Mouse (Mus musculus) intestine, embryonic 16.5 days (tissue): ENCODE data around the gene Abcc12. TPM values are rescaled to one million over a fixed set of nuclear protein-coding genes. Genes with fewer than 3 reads are reported as not detected.
A peak's percentile ranks its signal among the peaks of the same experiment; 100 is the strongest.

Experiments used
- ATAC-seq: fragments of 200-750 bp; cut with Nextera tagmentation; 2 replicates; pipeline ENCODE4 v1.8.0; 2017; ENCODE audit warnings: moderate TSS enrichment, moderate library complexity
- H3K27ac ChIP-seq: fragments of 300-500 bp; sonication (generic); 2 replicates; pipeline ENCODE4 v1.5.1; 2014; ENCODE audit warnings: mild to moderate bottlenecking, low read length
- H3K27me3 ChIP-seq: fragments of 300-500 bp; sonication (generic); replicated peaks from 2 replicates; pipeline ENCODE4 v1.6.1; 2014; ENCODE audit warnings: low read length, control low read depth, mixed read lengths; ENCODE audit not compliant: control insufficient read depth, insufficient read depth
- H3K36me3 ChIP-seq: fragments of 300-500 bp; sonication (generic); 2 replicates; pipeline ENCODE4 v1.6.1; 2014; ENCODE audit warnings: low read length, control low read depth; ENCODE audit not compliant: control insufficient read depth, insufficient read depth
- H3K4me1 ChIP-seq: fragments of 300-500 bp; sonication (generic); 2 replicates; pipeline ENCODE4 v1.6.1; 2014; ENCODE audit warnings: low read length, control low read depth, mixed read lengths; ENCODE audit not compliant: control insufficient read depth, insufficient read depth
- H3K4me2 ChIP-seq: fragments of 300-500 bp; sonication (generic); 2 replicates; pipeline ENCODE4 v1.6.1; 2014; ENCODE audit warnings: low read depth, low read length, control low read depth
- H3K4me3 ChIP-seq: fragments of 300-500 bp; sonication (generic); 2 replicates; pipeline ENCODE4 v1.5.1; 2014; ENCODE audit warnings: mild to moderate bottlenecking, low read length
- H3K9ac ChIP-seq: fragments of 300-500 bp; sonication (generic); 2 replicates; pipeline ENCODE4 v1.6.1; 2014; ENCODE audit warnings: low read depth, low read length
- H3K9me3 ChIP-seq: fragments of 300-500 bp; sonication (generic); 2 replicates; pipeline ENCODE4 v1.6.1; 2016; ENCODE audit warnings: low read length, control low read depth; ENCODE audit not compliant: control insufficient read depth
- WGBS: fragments of 180-500 bp; shearing (Covaris S2); extraction: QIAGEN DNeasy Blood & Tissue Kit; methylation state at CpG from one replicate; pipeline ENCODE4 v1.1.7; 2014; 5-methylcytosine and 5-hydroxymethylcytosine counted together
- polyA plus RNA-seq: library from polyadenylated mRNA; unstranded; fragments of >200 nt; fragmentation: Nextera tagmentation; extraction: Ambion mirVana; gene quantifications from 2 replicates; pipeline ENCODE4 v1.2.1, GENCODE M21; 2015

The Abcc12 gene
- polyA plus RNA-seq, 1 experiment from 2014 or later: 0.09 TPM

GRCm38 (mm10) chr8:86460372-86460771 is 120.1 kb downstream of the Abcc12 start:
- Histone ChIP-seq H3K36me3 (no peaks in the 10 kb centered on the region), H3K27ac (no peak overlapping the region), H3K4me2 (no peak overlapping the region), H3K4me3 (no peak overlapping the region), H3K27me3 (no peaks in the 10 kb centered on the region), H3K9ac (no peak overlapping the region), H3K4me1 (no peaks in the 10 kb centered on the region), H3K9me3 (no peaks in the 10 kb centered on the region)
- WGBS: 79% methylated on average over 5 of the region's 5 CpGs
- ATAC-seq: no peak

DNA sequence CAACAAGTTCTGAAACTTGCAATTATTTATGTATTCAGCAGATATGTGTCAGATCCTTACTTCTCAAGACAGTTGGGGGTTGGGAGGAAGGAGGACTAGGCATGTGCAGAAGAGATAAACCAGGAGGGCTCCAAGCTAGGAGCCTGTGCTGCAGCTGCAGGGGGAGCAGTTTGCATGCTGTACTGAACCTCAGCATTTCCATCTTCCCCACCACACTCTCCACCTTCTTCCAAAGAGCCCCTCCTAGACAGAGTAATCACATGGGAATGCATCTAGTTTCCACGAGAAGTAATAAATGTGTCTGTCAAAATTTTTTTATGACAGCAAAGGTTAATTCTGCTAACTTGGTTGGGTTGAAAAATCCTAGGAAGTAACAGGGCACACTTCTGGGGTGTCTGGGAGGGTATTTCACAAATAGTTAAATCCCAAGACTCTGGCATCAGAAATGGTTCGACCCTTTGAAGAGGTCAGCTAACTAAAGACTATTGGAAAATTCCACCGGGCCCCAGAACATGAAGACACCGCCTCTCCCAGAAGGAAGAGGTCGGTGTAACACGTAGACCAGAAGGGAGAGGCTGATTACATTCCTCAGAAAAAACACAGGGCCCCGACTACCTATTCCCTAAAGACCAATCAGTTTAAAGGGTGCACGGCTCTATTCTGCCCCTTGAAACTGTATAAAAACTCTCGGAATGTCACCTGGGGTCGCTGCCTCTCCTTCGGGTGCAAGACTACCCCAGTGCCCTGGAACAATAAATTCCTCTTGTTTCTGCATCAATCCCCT is 126.6 kb downstream of the Abcc12 start:
- H3K4me2 ChIP-seq: no peak overlapping the region
- 0 out of 2 replicates have a peak, but pooled peaks cover 3% of the 10 kb centered on the region for H3K4me1 ChIP-seq
- 51% methylated on average over 11 of the region's 11 CpGs for WGBS
- no peak overlapping the region for H3K4me3 ChIP-seq
- H3K9me3 ChIP-seq: no peaks in the 10 kb centered on the region
- H3K9ac ChIP-seq: no peak overlapping the region
- no peaks in the 10 kb centered on the region for H3K27me3 ChIP-seq
- peak; percentile 87 for ATAC-seq
- no peak overlapping the region for H3K27ac ChIP-seq
- H3K36me3 ChIP-seq: no peaks in the 10 kb centered on the region

DNA sequence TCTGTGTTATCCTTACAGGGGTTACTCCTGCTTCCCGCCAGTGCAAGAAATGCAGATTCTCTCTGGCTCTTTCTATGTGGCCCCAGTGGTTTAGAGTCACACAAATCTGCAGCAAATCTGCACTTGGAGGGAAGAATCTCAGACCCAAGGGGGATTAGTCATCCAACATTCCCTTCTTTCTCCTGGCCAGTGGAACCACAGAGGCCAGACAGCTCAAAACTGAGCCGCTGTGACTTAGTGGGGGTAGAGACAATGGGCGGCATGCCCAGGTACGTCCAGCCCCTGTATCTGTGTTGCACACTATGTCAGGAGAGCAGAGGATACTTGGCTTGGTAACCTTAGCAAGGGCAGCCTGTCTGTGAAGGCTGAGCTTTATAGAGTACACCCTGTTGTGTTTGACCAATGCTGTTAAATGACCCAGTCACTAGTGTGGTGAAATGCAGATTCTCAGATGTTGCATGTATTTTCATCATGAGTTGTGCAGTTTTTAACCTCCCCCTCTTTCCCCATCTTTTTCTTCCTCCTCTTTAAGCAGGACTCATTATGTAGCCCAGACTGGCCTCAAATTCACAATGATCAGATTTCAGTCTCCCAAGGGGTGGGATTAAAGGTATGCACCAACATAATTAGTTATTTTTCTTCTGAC is 130.5 kb downstream of the Abcc12 start:
- Histone ChIP-seq H3K4me1 (0 out of 2 replicates have a peak, but pooled peaks cover 3% of the 10 kb centered on the region), H3K9ac (no peak overlapping the region), H3K27ac (no peak overlapping the region), H3K9me3 (no peaks in the 10 kb centered on the region), H3K36me3 (no peaks in the 10 kb centered on the region), H3K4me3 (no peak overlapping the region), H3K27me3 (no peaks in the 10 kb centered on the region), H3K4me2 (no peak overlapping the region)
- no peak for ATAC-seq
- WGBS: 92% methylated on average over 4 of the region's 4 CpGs

- Histone ChIP-seq H3K36me3 (no peaks in the 10 kb centered on the region), H3K27me3 (no peaks in the 10 kb centered on the region), H3K9ac (no peak overlapping the region), H3K4me3 (no peak overlapping the region), H3K27ac (no peak overlapping the region), H3K4me2 (no peak overlapping the region), H3K9me3 (no peaks in the 10 kb centered on the region), H3K4me1 (no peaks in the 10 kb centered on the region)
- no peak for ATAC-seq
- WGBS: 75% methylated on average over 4 of the region's 4 CpGs
Observed at GRCm38 (mm10) chr8:86445516-86445915, 135.0 kb downstream of the Abcc12 start.

- H3K9ac ChIP-seq: no peak overlapping the region
- H3K4me2 ChIP-seq: no peak overlapping the region
- no peaks in the 10 kb centered on the region for H3K27me3 ChIP-seq
- ATAC-seq: no peak
- H3K4me3 ChIP-seq: no peak overlapping the region
- no peaks in the 10 kb centered on the region for H3K9me3 ChIP-seq
- H3K36me3 ChIP-seq: no peaks in the 10 kb centered on the region
- no peaks in the 10 kb centered on the region for H3K4me1 ChIP-seq
- 76% methylated on average over 2 of the region's 2 CpGs for WGBS
- H3K27ac ChIP-seq: no peak overlapping the region
Observed at GRCm38 (mm10) chr8:86443744-86444143, 136.7 kb downstream of the Abcc12 start.

- Histone ChIP-seq H3K4me2 (no peak overlapping the region), H3K4me1 (no peaks in the 10 kb centered on the region), H3K27me3 (no peaks in the 10 kb centered on the region), H3K4me3 (no peak overlapping the region), H3K9ac (no peak overlapping the region), H3K36me3 (no peaks in the 10 kb centered on the region), H3K27ac (no peak overlapping the region), H3K9me3 (no peaks in the 10 kb centered on the region)
- WGBS: 79% methylated on average over 3 of the region's 3 CpGs
- no peak for ATAC-seq
Observed at GRCm38 (mm10) chr8:86438983-86439299, 141.5 kb downstream of the Abcc12 start.

GRCm38 (mm10) chr8:86438133-86438982 is 142.1 kb downstream of the Abcc12 start:
- Histone ChIP-seq H3K27me3 (no peaks in the 10 kb centered on the region), H3K9me3 (no peaks in the 10 kb centered on the region), H3K27ac (no peak overlapping the region), H3K4me1 (no peaks in the 10 kb centered on the region), H3K9ac (no peak overlapping the region), H3K4me2 (no peak overlapping the region), H3K4me3 (no peak overlapping the region), H3K36me3 (no peaks in the 10 kb centered on the region)
- ATAC-seq: no peak
- 63% methylated on average over 5 of the region's 5 CpGs for WGBS

GRCm38 (mm10) chr8:86437418-86437817 is 143.1 kb downstream of the Abcc12 start:
- no peak overlapping the region for H3K9ac ChIP-seq
- no peaks in the 10 kb centered on the region for H3K9me3 ChIP-seq
- H3K36me3 ChIP-seq: no peaks in the 10 kb centered on the region
- ATAC-seq: no peak
- H3K27ac ChIP-seq: no peak overlapping the region
- H3K27me3 ChIP-seq: no peaks in the 10 kb centered on the region
- no peak overlapping the region for H3K4me2 ChIP-seq
- H3K4me1 ChIP-seq: no peaks in the 10 kb centered on the region
- H3K4me3 ChIP-seq: no peak overlapping the region
- 77% methylated on average over 1 of the region's 1 CpGs for WGBS
